Mouse (Mus musculus): ENCODE measurements around the gene Galntl6. TPM values are rescaled to one million over a fixed set of nuclear protein-coding genes. Genes with fewer than 3 reads are reported as not detected.

Gene Galntl6
- polyA plus RNA-seq, 1 experiment, result not detected

DNA sequence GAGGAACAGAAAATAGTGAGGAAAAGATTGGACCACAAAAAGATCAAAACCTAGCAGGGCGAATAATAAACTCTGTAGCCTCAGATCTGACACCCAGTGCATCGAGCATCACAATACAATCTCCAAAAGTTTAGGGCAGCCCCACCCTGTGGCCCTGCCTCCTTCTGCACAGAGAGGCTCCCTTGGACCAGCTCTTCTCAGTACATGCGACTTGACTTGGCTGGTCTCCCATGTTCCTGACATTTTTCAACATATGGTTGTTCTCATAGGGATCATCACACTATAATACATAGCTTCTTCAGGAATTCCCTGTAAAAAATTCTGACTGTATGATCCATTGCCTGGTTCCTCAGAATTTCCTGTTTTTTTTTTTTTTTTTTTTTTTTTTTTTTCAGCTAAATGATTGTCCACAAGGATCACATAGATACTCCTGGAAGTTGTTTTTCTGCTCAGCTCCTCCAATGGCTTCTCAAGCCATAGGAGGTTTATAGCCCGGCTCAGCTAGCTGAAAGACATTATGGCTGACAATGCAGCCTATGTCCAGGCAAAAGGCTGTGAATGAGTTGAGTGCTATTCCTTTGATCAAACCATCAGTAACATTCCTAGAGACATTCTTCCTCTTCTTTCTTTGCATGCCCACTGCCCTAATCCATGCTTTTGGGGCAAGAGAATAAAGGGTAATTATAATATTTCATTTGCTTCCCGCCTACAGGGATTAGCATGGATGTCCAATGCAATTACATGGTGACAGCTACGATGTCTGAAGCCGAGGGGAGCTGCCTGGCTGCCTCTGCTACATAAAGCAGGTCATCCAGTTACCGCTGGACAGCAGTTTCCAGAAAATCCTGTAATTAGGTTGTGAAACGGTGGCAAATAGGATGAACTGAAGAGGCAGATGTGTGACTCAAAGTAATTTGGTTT, 993.5 kb downstream of the Galntl6 start:
- no peaks in the 10 kb centered on the region for H3K27me3 ChIP-seq (ENCODE audit: control insufficient read depth)
- no peaks in the 10 kb centered on the region for H3K36me3 ChIP-seq (ENCODE audit: control insufficient read depth)
- H3K4me3 ChIP-seq (replicated peaks), result no peak overlapping the region
- H3K9me3 ChIP-seq (ENCODE audit: control insufficient read depth, low read length), result no peaks in the 10 kb centered on the region
- no peaks in the 10 kb centered on the region for H3K4me1 ChIP-seq (ENCODE audit: control insufficient read depth)
- TF ChIP-seq GATA1 (IDR thresholded peaks at IDR 0.05; ENCODE audit: low read length) (no peak), TAL1 (IDR thresholded peaks at IDR 0.05; ENCODE audit: low read length) (no peak)

DNA sequence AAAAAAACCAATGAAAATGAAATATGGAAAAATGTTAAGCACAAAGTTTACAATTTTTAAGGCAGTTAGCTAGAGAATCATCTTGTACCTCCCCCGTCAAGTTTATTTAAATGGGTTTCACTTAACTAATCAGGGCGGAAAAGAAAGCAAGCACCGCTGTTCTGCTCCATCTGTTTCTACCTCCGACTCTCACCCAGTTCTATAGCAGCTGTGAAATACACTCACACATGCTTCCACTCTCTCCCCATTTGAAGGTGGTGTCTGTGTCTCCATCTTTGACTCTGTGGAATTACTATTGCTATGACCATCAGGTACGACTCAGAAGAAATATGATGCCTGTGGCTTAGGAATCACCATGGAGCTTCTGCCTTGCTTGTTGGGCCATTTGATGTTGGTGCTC, 1019.1 kb downstream of the Galntl6 start:
- peaks cover 13% of the 10 kb centered on the region for H3K9me3 ChIP-seq (ENCODE audit: control insufficient read depth, low read length)
- H3K36me3 ChIP-seq (ENCODE audit: control insufficient read depth), result no peaks in the 10 kb centered on the region
- no peak overlapping the region for H3K4me3 ChIP-seq (replicated peaks)
- no peaks in the 10 kb centered on the region for H3K4me1 ChIP-seq (ENCODE audit: control insufficient read depth)
- TF ChIP-seq GATA1 (IDR thresholded peaks at IDR 0.05; ENCODE audit: low read length), result no peak
- no peak for TF ChIP-seq TAL1 (IDR thresholded peaks at IDR 0.05; ENCODE audit: low read length)
- no peaks in the 10 kb centered on the region for H3K27me3 ChIP-seq (ENCODE audit: control insufficient read depth)

DNA sequence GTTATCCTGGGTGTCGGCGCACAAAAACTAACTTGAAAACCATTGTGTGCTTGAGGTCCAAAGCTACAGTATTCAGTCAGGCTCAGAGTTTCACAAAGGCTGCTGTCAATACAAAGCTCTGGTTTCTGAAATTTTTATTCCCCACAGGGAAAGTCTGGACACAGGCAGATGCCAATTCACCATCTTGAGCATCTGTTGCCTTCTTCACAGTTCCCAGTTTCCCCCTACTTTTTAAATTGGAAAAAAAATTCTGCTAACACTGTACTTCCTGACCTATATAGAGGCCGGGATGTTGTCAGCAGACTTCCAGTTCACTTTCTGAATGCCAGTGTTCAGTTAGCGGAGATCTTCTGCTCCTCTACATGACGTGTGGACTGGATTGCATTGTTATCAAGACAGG, 1020.3 kb downstream of the Galntl6 start:
- Histone ChIP-seq H3K4me3 (replicated peaks) (no peak overlapping the region), H3K9me3 (ENCODE audit: control insufficient read depth, low read length) (peaks cover 13% of the 10 kb centered on the region), H3K4me1 (ENCODE audit: control insufficient read depth) (no peaks in the 10 kb centered on the region), H3K36me3 (ENCODE audit: control insufficient read depth) (no peaks in the 10 kb centered on the region), H3K27me3 (ENCODE audit: control insufficient read depth) (no peaks in the 10 kb centered on the region)
- TF ChIP-seq TAL1 (IDR thresholded peaks at IDR 0.05; ENCODE audit: low read length) (no peak), GATA1 (IDR thresholded peaks at IDR 0.05; ENCODE audit: low read length) (no peak)

DNA sequence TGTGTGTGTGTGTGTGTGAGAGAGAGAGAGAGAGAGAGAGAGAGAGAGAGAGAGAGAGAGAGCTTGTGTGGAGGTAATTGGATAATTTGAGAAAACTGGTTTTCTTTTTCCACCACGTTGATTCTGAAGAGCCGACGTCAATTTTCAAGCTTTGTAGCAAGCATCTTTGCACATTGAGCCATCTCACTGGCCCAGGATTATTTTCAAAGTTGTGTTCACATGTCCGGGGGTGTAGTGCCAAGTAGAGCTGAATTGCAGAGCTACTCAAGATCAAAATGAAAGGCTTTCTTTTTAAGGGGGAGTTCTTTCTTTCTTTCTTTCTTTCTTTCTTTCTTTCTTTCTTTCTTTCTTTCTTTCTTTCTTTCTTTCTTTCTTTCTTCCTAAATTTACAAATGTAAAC, 1022.3 kb downstream of the Galntl6 start:
- Histone ChIP-seq H3K27me3 (ENCODE audit: control insufficient read depth) (no peaks in the 10 kb centered on the region), H3K4me1 (ENCODE audit: control insufficient read depth) (no peaks in the 10 kb centered on the region), H3K9me3 (ENCODE audit: control insufficient read depth, low read length) (peaks cover 13% of the 10 kb centered on the region), H3K36me3 (ENCODE audit: control insufficient read depth) (no peaks in the 10 kb centered on the region), H3K4me3 (replicated peaks) (no peak overlapping the region)
- TF ChIP-seq GATA1 (IDR thresholded peaks at IDR 0.05; ENCODE audit: low read length) (no peak), TAL1 (IDR thresholded peaks at IDR 0.05; ENCODE audit: low read length) (no peak)

DNA sequence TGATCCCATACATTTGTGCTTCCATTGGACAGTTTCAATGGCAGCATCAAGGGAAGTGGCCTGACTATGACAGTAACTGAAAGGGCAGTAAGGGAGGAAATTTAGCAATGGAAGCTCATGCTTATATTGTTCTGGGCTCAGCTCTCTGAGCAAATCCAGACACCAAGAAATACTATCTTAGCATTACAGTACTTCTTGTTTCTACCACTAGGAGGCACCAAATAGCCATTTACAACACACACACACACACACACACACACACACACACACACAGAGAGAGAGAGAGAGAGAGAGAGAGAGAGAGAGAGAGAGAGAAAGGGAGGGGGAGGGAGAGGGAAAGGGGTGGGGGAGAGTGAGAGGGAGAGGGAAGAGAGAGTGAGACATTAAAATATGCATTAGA, 1023.6 kb downstream of the Galntl6 start:
- Histone ChIP-seq H3K4me3 (replicated peaks) (no peak overlapping the region), H3K4me1 (ENCODE audit: control insufficient read depth) (no peaks in the 10 kb centered on the region), H3K27me3 (ENCODE audit: control insufficient read depth) (no peaks in the 10 kb centered on the region), H3K9me3 (ENCODE audit: control insufficient read depth, low read length) (peaks cover 10% of the 10 kb centered on the region), H3K36me3 (ENCODE audit: control insufficient read depth) (no peaks in the 10 kb centered on the region)
- TF ChIP-seq TAL1 (IDR thresholded peaks at IDR 0.05; ENCODE audit: low read length) (no peak), GATA1 (IDR thresholded peaks at IDR 0.05; ENCODE audit: low read length) (no peak)

DNA sequence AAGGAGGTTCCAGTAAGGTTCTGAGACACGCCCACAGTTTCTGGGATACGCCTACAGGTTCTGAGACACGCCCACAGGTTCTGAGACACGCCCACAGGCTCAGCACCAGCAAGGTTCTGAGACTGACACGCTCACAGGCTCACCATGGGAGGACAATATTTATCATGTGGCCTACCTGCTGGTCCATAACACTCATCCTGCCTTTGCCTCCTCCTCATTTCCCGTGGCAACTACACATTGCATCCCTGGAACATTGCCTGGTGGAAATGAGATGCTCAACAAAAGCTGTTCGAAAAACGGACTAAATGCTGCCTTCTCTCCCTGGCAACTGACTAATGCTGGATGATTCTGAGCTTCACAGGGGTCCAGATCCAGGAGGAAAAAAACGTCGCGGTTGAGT, 1033.0 kb downstream of the Galntl6 start:
- Histone ChIP-seq H3K4me1 (ENCODE audit: control insufficient read depth) (no peaks in the 10 kb centered on the region), H3K4me3 (replicated peaks) (no peak overlapping the region), H3K27me3 (ENCODE audit: control insufficient read depth) (no peaks in the 10 kb centered on the region), H3K36me3 (ENCODE audit: control insufficient read depth) (no peaks in the 10 kb centered on the region), H3K9me3 (ENCODE audit: control insufficient read depth, low read length) (no peaks in the 10 kb centered on the region)
- no peak for TF ChIP-seq GATA1 (IDR thresholded peaks at IDR 0.05; ENCODE audit: low read length)
- TF ChIP-seq TAL1 (IDR thresholded peaks at IDR 0.05; ENCODE audit: low read length), result no peak

DNA sequence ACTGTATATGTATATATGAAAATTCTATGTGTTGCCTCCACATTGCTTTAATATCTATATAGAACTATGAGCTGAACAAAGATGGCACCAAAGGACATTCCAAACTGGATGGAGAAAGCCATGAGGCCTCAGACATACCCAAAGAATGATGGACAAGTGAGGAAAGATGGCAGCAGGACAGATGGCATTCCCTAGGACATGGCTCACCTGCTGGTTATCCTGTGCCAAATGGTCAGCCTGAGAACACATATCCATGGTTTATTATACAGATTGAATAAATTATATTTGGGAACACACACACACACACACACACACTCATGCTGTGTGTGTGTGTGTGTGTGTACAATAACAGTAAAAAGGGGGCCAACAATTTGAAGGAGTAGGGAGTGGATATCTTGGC, 1063.4 kb downstream of the Galntl6 start:
- no peak overlapping the region for H3K4me3 ChIP-seq (replicated peaks)

DNA sequence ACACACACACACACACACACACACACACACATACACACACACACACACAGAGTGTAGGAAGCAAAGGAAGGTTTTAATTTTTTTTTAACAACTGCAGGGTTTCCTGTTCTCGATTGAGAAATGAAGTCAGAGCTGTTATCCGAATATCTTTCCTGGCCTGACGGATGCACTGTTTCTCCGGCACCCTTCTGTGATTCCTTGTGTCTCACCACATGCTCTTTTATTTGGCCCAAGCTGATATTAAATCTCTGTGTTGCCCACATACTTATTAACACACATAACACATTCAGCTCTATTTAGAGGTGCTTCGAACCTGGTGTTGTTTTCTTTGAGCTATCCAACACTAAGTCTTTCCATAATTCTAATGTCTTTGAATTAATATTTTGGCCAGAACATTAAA, 1069.0 kb downstream of the Galntl6 start:
- no peaks in the 10 kb centered on the region for H3K27me3 ChIP-seq (ENCODE audit: control insufficient read depth)
- H3K4me3 ChIP-seq (replicated peaks), result no peak overlapping the region
- no peaks in the 10 kb centered on the region for H3K9me3 ChIP-seq (ENCODE audit: control insufficient read depth, low read length)
- H3K36me3 ChIP-seq (ENCODE audit: control insufficient read depth), result no peaks in the 10 kb centered on the region
- no peaks in the 10 kb centered on the region for H3K4me1 ChIP-seq (ENCODE audit: control insufficient read depth)
- TF ChIP-seq TAL1 (IDR thresholded peaks at IDR 0.05; ENCODE audit: low read length), result no peak
- TF ChIP-seq GATA1 (IDR thresholded peaks at IDR 0.05; ENCODE audit: low read length), result no peak

More for the DNA sequence above, 1063.4 kb downstream of the Galntl6 start:
- H3K36me3 ChIP-seq (ENCODE audit: control insufficient read depth), result no peaks in the 10 kb centered on the region
- H3K4me1 ChIP-seq (ENCODE audit: control insufficient read depth), result no peaks in the 10 kb centered on the region
- no peaks in the 10 kb centered on the region for H3K27me3 ChIP-seq (ENCODE audit: control insufficient read depth)
- no peaks in the 10 kb centered on the region for H3K9me3 ChIP-seq (ENCODE audit: control insufficient read depth, low read length)
- no peak for TF ChIP-seq TAL1 (IDR thresholded peaks at IDR 0.05; ENCODE audit: low read length)
- TF ChIP-seq GATA1 (IDR thresholded peaks at IDR 0.05; ENCODE audit: low read length), result no peak

DNA sequence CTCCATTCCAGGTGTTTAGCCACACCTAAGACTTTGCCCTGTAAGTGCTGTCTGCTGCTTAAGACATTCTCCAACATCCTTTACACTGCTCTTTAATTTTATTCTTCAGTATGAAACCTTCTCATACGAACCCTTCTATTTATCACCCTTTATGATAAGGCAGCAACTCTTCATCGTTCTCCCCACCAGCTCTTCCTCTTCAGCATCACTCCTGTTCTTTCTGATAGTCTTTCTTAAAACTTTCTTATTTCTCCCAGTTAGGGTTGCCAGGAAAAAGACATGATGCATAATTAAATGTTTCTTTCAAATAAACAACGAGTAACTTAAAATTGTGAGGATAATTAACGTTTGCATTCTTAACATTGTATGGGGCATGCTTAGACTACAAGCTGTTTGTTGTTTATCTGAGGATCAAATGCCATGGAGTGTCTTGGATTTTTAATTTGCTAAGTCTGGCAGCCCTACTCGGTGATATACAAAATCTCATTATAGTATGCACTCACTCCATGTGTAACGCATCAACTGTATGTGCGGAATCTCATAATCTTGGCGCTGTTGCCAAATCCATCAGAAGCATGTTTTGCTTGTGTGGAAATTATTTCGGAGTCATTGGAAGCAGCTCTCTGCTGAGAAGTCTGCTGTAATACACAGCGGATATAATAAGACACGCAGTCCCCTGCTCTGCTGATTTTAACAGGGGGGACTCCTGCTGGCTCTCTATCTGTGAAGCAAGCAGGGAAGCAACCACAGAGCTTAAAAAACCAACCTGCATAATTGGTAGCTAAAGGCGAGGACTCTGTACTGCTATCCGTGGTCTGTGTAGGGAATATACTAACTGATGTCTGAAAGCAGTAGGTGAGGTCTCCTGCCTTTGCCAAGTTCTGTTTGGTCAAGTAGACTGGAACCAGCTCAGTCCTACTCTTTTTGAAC, 1069.7 kb downstream of the Galntl6 start:
- TF ChIP-seq TAL1 (IDR thresholded peaks at IDR 0.05; ENCODE audit: low read length) (no peak), GATA1 (IDR thresholded peaks at IDR 0.05; ENCODE audit: low read length) (no peak)
- H3K36me3 ChIP-seq (ENCODE audit: control insufficient read depth), result no peaks in the 10 kb centered on the region
- no peaks in the 10 kb centered on the region for H3K9me3 ChIP-seq (ENCODE audit: control insufficient read depth, low read length)
- no peaks in the 10 kb centered on the region for H3K4me1 ChIP-seq (ENCODE audit: control insufficient read depth)
- no peaks in the 10 kb centered on the region for H3K27me3 ChIP-seq (ENCODE audit: control insufficient read depth)
- no peak overlapping the region for H3K4me3 ChIP-seq (replicated peaks)
